ENCODE assay signal across 9 mouse cellular contexts in the genomic region with DNA sequence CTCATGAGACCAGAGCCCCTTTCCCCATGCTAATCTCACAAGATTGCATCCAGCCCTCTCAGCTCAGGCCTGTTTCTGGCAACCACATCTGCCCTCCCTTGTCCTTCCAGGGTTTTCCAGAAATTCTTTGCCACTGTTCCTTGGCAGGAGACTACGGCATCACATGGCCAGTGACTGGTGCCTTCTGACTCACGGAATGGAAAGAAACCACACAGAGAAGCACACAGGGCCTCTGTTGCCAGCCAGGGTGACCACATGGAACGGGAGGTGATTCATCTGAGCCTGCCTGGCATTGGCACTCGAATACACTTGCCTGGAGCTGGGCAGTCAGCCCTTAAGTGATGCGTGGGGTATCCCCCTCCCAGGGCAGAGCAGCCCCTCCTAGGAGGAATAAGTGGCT. TPM values are rescaled to one million over a fixed set of nuclear protein-coding genes. Genes with fewer than 3 reads are reported as not detected.
DNase-seq lines count a peak whose midpoint lies in the region; ATAC-seq and TF ChIP-seq lines count a peak whose summit lies in the region.
"Had no signal": no experiment of that assay in that cellular context is flagged by ENCODE, and none has a peak within 500 bp of the region (broad histone marks: within the 10 kb centered on the region; RNA-seq: fewer than 3 reads in every experiment).

No protein-coding gene starts in this region.

- ATAC-seq in kidney, embryonic 15.5 days (replicated peaks; ENCODE audit: low FRiP score) = no peak
- ATAC-seq in megakaryocyte progenitor cell, adult 5-6 weeks (replicated peaks; ENCODE audit: poor library complexity) = no peak

- peak; percentile 86 for DNase-seq in kidney, adult 2 months
- DNase-seq in adrenal gland, postnatal 14 days = peak; percentile 92
- DNase-seq in gastrocnemius, adult 18-20 months (ENCODE audit: low spot score) = peak; percentile 66
- peak; percentile 40 to 63 for DNase-seq in layer of hippocampus, postnatal 14 days (ENCODE audit: low spot score in 2 of 2)
- peak; percentile 35 for DNase-seq in right cerebral cortex, postnatal 14 days
- no peak for DNase-seq in testis, postnatal 14 days (ENCODE audit: low spot score)

- no peak overlapping the region for H3K4me3 ChIP-seq in kidney, adult 2 months (ENCODE audit: insufficient read depth, low read depth, low read length)
- H3K4me3 ChIP-seq in kidney, embryonic 15.5 days (replicated peaks) = no peak overlapping the region
- H3K4me3 ChIP-seq: megakaryocyte, embryonic 14.5 days had no signal

- H3K36me3 ChIP-seq in kidney, adult 2 months (ENCODE audit: control insufficient read depth, insufficient read depth, low read length) = no peaks in the 10 kb centered on the region
- H3K36me3 ChIP-seq in kidney, embryonic 15.5 days = no peaks in the 10 kb centered on the region

- no peak overlapping the region for H3K9ac ChIP-seq in kidney, embryonic 15.5 days

- 0 out of 2 replicates have a peak, but pooled peaks cover 4% of the 10 kb centered on the region for H3K4me1 ChIP-seq in kidney, adult 2 months (ENCODE audit: control insufficient read depth, insufficient read depth, low read length)
- peaks cover 8% of the 10 kb centered on the region for H3K4me1 ChIP-seq in kidney, embryonic 15.5 days

- H3K27me3 ChIP-seq in kidney, adult 2 months (replicated peaks; ENCODE audit: control insufficient read depth, insufficient read depth, low read length) = no peaks in the 10 kb centered on the region
- H3K27me3 ChIP-seq in kidney, embryonic 15.5 days = no peaks in the 10 kb centered on the region

- H3K27ac ChIP-seq in kidney, adult 2 months (ENCODE audit: insufficient read depth, low read depth, low read length) = no peak overlapping the region
- no peak overlapping the region for H3K27ac ChIP-seq in kidney, embryonic 15.5 days

- H3K9me3 ChIP-seq in kidney, embryonic 15.5 days (replicated peaks) = no peaks in the 10 kb centered on the region

- H3K4me2 ChIP-seq in kidney, embryonic 15.5 days = no peak overlapping the region

- TF ChIP-seq POLR2A in kidney, adult 2 months (IDR thresholded peaks at IDR 0.05; ENCODE audit: low read depth, low read length) = no peak

- WGBS in kidney, adult 2 months = 40% methylated on average over 5 of the region's 5 CpGs
- WGBS in kidney, embryonic 15.5 days = 68% methylated on average over 5 of the region's 5 CpGs

- no peak for TF ChIP-seq CTCF in kidney, adult 2 months (conservative IDR thresholded peaks at IDR 0.05; ENCODE audit: insufficient read depth, insufficient read length, low read depth, low read length)

RNA-seq across cellular contexts. Expression of gene Nenf, which starts 25.6 kb away (rescaled TPM):
- polyA plus RNA-seq in kidney, adult 2 months (2012; rRNA removed) = 146 and 165 TPM in 2 replicates
- polyA plus RNA-seq in kidney, embryonic 15.5 days (2015; fragmentation: Nextera tagmentation; extraction: Ambion mirVana) = 93.6 and 98.5 TPM in 2 replicates
- 89.6 and 91.5 TPM in 2 replicates for total RNA-seq in adrenal gland, postnatal 14 days (2021)
- total RNA-seq in gastrocnemius, adult 18-20 months (2021) = 10 to 100 TPM; 67.8 to 76.9 TPM
- total RNA-seq in layer of hippocampus, postnatal 14 days (2021) = 10 to 100 TPM; 64.7 to 67.4 TPM
- 23.8 and 29.8 TPM in 2 replicates for total RNA-seq in megakaryocyte progenitor cell, adult 5-6 weeks (2015)
- total RNA-seq in megakaryocyte progenitor cell, adult 5-6 weeks (2017) = 7.6 and 8.7 TPM in 2 replicates

RNA-seq across cellular contexts. Expression of gene Tmem206, which starts 33.4 kb away (rescaled TPM):
- polyA plus RNA-seq in kidney, adult 2 months (2012; rRNA removed) = 22.1 and 22.2 TPM in 2 replicates
- 21.3 and 24.7 TPM in 2 replicates for polyA plus RNA-seq in kidney, embryonic 15.5 days (2015; fragmentation: Nextera tagmentation; extraction: Ambion mirVana)
- 6.2 and 6.8 TPM in 2 replicates for total RNA-seq in adrenal gland, postnatal 14 days (2021)
- total RNA-seq in gastrocnemius, adult 18-20 months (2021) = 1 to 10 TPM; 1.1 to 1.5 TPM
- total RNA-seq in layer of hippocampus, postnatal 14 days (2021) = 10 to 100 TPM in 1 of 2 experiments, 1 to 10 TPM in 1; 9.3 to 11.4 TPM
- total RNA-seq in megakaryocyte progenitor cell, adult 5-6 weeks (2015) = 20.8 and 23.8 TPM in 2 replicates
- total RNA-seq in megakaryocyte progenitor cell, adult 5-6 weeks (2017) = 22.0 and 25.4 TPM in 2 replicates
